Mouse (Mus musculus) heart, embryonic 16.5 days (tissue): ENCODE data around the gene A3galt2. TPM values are rescaled to one million over a fixed set of nuclear protein-coding genes. Genes with fewer than 3 reads are reported as not detected.

Source experiments
- ATAC-seq: fragments of 200-750 bp; cut with Nextera tagmentation; replicated peaks from 2 replicates; pipeline ENCODE4 v1.8.0; 2017; ENCODE audit warnings: moderate number of reproducible peaks; ENCODE audit not compliant: insufficient read depth, low FRiP score; ENCODE audit errors: extremely low read depth
- H3K27ac ChIP-seq: fragments of 300-500 bp; sonication (generic); 2 replicates; pipeline ENCODE4 v1.5.1; 2014; ENCODE audit warnings: mild to moderate bottlenecking, low read length, control low read depth, moderate library complexity
- H3K27me3 ChIP-seq: fragments of 300-500 bp; sonication (generic); 2 replicates; pipeline ENCODE4 v1.6.1; 2014; ENCODE audit warnings: low read length, mixed read lengths; ENCODE audit not compliant: control insufficient read depth, insufficient read depth
- H3K36me3 ChIP-seq: fragments of 300-500 bp; sonication (generic); 2 replicates; pipeline ENCODE4 v1.6.1; 2014; ENCODE audit not compliant: control insufficient read depth, insufficient read depth
- H3K4me1 ChIP-seq: fragments of 300-500 bp; sonication (generic); 2 replicates; pipeline ENCODE4 v1.6.1; 2014; ENCODE audit warnings: low read length, mixed read lengths; ENCODE audit not compliant: control insufficient read depth, insufficient read depth
- H3K4me2 ChIP-seq: fragments of 300-500 bp; sonication (generic); 2 replicates; pipeline ENCODE4 v1.6.1; 2014; ENCODE audit warnings: low read depth, mild to moderate bottlenecking, control low read depth, low read length
- H3K4me3 ChIP-seq: fragments of 300-500 bp; sonication (generic); 2 replicates; pipeline ENCODE4 v1.5.1; 2014; ENCODE audit warnings: mild to moderate bottlenecking, control low read depth, low read length
- H3K9ac ChIP-seq: fragments of 300-500 bp; sonication (generic); 2 replicates; pipeline ENCODE4 v1.6.1; 2014; ENCODE audit warnings: low read length, control low read depth
- H3K9me3 ChIP-seq: fragments of 300-500 bp; sonication (generic); replicated peaks from 2 replicates; pipeline ENCODE4 v1.6.1; 2016; ENCODE audit warnings: low read length; ENCODE audit not compliant: control insufficient read depth
- WGBS: fragments of 180-500 bp; shearing (Covaris S2); extraction: QIAGEN DNeasy Blood & Tissue Kit; methylation state at CpG from one replicate; pipeline ENCODE4 v1.1.7; 2014; 5-methylcytosine and 5-hydroxymethylcytosine counted together
- polyA plus RNA-seq: library from polyadenylated mRNA; unstranded; fragments of >200 nt; fragmentation: Nextera tagmentation; extraction: Ambion mirVana; gene quantifications from 2 replicates; pipeline ENCODE4 v1.2.1, GENCODE M21; 2015

Gene A3galt2
- polyA plus RNA-seq, 1 experiment from 2014 or later: 0.11 TPM

DNA sequence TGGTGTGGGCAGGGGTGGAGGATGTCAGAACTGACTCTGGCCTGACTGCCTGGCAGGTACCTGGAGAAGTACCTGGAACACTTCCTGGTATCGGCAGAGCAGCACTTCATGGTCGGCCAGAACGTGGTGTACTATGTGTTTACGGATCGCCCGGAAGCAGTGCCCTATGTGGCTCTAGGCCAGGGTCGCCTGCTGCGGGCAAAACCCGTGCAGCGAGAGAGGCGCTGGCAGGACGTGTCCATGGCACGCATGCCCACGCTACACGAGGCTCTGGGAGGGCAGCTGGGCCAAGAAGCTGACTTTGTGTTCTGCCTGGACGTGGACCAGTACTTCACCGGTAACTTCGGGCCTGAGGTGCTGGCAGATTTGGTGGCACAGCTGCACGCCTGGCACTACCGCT is 11.8 kb downstream of the A3galt2 start:
- peaks cover 9% of the 10 kb centered on the region; the same call in 1 of the 2 replicates for H3K9me3 ChIP-seq
- no peaks in the 10 kb centered on the region for H3K27me3 ChIP-seq
- WGBS: 91% methylated on average over 20 of the region's 20 CpGs
- no peak for ATAC-seq
- H3K4me2 ChIP-seq: no peak overlapping the region
- H3K36me3 ChIP-seq: no peaks in the 10 kb centered on the region
- peaks cover 7% of the 10 kb centered on the region for H3K4me1 ChIP-seq
- H3K27ac ChIP-seq: no peak overlapping the region
- H3K4me3 ChIP-seq: no peak overlapping the region
- no peak overlapping the region for H3K9ac ChIP-seq

DNA sequence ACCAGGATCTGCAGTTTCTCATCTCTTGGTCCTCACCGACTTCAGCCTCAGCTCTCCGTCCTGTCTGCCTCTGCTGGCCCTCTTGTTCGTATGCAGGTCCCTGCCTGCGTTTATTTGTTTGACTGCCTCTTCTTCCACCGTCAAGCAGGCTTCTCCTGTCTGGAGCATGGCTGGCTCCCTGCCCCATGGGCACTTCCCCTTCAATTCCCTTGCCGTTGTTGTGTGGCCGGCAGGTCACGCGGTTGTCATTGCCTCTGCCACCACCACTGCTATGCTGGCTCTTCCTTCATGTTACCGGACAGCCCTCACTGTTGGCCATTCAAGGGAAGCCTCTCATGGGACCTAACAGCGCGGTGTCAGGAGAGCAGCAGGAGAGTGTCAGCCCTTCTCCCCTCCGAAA is 13.0 kb downstream of the A3galt2 start:
- 63% methylated on average over 13 of the region's 13 CpGs for WGBS
- Histone ChIP-seq H3K27ac (no peak overlapping the region), H3K36me3 (no peaks in the 10 kb centered on the region; the same call in 1 of the 2 replicates), H3K4me3 (no peak overlapping the region), H3K27me3 (no peaks in the 10 kb centered on the region), H3K9ac (no peak overlapping the region), H3K4me2 (no peak overlapping the region), H3K4me1 (peaks cover 7% of the 10 kb centered on the region), H3K9me3 (peaks cover 4% of the 10 kb centered on the region; the same call in 1 of the 2 replicates)
- ATAC-seq: no peak

DNA sequence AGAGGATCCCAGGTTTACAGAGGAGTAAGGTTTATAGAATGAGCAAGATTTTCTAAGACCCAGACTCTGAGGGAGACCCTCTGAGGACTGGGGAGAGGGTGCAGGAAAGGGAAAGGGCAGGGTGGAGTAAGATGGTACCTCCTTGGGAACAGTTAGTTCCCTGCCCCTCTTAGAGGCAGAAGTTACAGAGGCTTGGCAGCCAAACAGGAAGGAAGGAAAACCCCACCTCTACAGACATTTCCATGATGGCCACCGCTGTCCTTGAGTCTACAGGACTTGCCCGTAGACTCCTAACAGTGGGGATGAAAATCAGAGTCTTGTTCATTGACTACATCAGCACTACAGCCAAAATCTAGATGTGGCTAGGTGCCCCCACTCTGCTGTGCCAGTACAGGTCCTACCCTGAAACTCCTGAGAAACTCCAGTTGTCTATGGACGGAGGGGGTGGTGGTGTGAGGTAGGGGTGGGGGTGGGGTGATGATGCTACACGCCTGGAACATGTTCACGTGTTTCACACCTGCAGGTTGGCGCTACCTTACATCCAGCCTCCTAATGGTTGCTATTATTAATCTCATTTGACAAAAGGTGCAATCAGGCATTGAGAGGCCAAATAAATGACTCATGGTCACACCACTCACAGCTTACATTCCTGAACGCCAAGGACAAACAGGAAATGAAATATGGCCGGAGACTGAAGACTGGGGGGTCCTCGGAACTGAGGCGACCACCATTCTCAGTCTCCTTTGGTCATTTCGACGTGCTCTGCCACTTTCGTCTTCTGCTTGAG is 14.6 kb downstream of the A3galt2 start:
- no peak overlapping the region for H3K4me2 ChIP-seq
- H3K27ac ChIP-seq: no peak overlapping the region
- H3K36me3 ChIP-seq: peaks cover 15% of the 10 kb centered on the region
- no peaks in the 10 kb centered on the region for H3K27me3 ChIP-seq
- H3K9me3 ChIP-seq: no peaks in the 10 kb centered on the region
- 61% methylated on average over 13 of the region's 13 CpGs for WGBS
- H3K9ac ChIP-seq: no peak overlapping the region
- no peak for ATAC-seq
- peaks cover 7% of the 10 kb centered on the region for H3K4me1 ChIP-seq
- no peak overlapping the region for H3K4me3 ChIP-seq

DNA sequence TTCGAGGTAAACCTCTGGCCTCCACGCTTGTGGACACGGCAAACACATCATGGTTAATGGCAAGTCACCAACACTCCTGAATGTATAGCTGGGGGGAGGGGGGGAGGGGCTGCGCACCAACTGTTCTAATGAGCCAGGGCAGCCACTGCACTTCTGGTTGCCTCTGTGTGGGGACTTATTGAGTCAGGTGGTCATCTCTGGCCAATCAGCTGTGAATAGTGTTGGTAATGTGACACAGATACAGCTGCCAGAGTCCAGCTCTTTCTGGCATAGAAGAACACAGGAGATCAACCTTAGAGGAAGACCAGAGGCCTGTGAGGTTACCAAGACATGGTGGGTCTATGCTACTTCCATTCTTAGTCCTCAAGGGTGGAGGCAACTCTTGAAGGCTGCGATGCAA is 15.5 kb downstream of the A3galt2 start:
- no peak for ATAC-seq
- no peak overlapping the region for H3K27ac ChIP-seq
- H3K4me2 ChIP-seq: no peak overlapping the region
- no peaks in the 10 kb centered on the region for H3K27me3 ChIP-seq
- 78% methylated on average over 5 of the region's 5 CpGs for WGBS
- no peak overlapping the region for H3K9ac ChIP-seq
- H3K4me3 ChIP-seq: no peak overlapping the region
- H3K36me3 ChIP-seq: peaks cover 22% of the 10 kb centered on the region
- peaks cover 7% of the 10 kb centered on the region for H3K4me1 ChIP-seq
- no peaks in the 10 kb centered on the region for H3K9me3 ChIP-seq

DNA sequence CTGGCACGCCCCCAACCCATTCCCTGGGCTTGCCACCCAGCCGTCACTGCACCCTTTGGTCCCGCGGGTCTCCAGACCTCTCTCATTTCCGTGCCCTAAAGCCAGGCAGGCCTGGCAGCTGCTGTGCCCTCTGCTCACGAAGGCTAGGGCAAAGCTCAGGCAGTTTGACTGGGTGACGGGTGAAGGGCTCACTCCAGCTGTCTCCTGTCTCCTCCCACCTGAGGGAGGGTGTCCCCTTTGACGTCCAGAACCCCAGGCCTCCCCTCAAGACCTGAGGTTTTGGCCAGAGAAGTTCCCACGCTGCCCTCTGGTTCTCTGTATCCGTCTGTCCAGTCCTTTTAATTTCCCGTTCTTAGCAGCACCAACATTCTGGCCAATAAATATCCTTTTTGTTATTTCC is 18.7 kb downstream of the A3galt2 start:
- H3K27me3 ChIP-seq: no peaks in the 10 kb centered on the region
- H3K27ac ChIP-seq: no peak overlapping the region
- H3K4me3 ChIP-seq: no peak overlapping the region
- peaks cover 7% of the 10 kb centered on the region for H3K4me1 ChIP-seq
- no peaks in the 10 kb centered on the region for H3K9me3 ChIP-seq
- no peak overlapping the region for H3K4me2 ChIP-seq
- WGBS: 86% methylated on average over 11 of the region's 11 CpGs
- no peak overlapping the region for H3K9ac ChIP-seq
- H3K36me3 ChIP-seq: peaks cover 30% of the 10 kb centered on the region
- ATAC-seq: no peak

DNA sequence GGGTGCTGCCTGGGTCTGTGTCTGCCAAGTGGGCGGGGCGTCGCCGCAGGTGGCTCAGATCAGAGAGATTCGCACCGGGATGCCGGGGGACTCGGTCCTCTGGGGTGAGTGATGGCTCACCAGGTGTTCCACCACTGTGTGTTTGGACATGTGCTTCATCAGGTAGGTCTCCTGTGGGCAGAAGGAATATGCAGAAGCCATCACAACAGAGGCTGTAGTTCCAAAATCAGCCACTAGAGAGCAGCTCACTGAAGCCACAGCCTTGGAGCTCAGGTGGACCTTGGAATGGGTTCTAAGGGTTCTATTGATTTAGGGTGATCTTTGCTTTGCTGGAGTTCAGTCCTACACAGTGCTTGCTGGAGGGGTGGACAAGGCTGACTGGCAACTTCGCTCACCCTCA is 19.3 kb downstream of the A3galt2 start:
- no peak overlapping the region for H3K27ac ChIP-seq
- no peak for ATAC-seq
- H3K4me3 ChIP-seq: no peak overlapping the region
- no peak overlapping the region for H3K4me2 ChIP-seq
- peaks cover 5% of the 10 kb centered on the region for H3K4me1 ChIP-seq
- no peak overlapping the region for H3K9ac ChIP-seq
- peaks cover 30% of the 10 kb centered on the region for H3K36me3 ChIP-seq
- 88% methylated on average over 9 of the region's 9 CpGs for WGBS
- no peaks in the 10 kb centered on the region for H3K27me3 ChIP-seq
- H3K9me3 ChIP-seq: no peaks in the 10 kb centered on the region

DNA sequence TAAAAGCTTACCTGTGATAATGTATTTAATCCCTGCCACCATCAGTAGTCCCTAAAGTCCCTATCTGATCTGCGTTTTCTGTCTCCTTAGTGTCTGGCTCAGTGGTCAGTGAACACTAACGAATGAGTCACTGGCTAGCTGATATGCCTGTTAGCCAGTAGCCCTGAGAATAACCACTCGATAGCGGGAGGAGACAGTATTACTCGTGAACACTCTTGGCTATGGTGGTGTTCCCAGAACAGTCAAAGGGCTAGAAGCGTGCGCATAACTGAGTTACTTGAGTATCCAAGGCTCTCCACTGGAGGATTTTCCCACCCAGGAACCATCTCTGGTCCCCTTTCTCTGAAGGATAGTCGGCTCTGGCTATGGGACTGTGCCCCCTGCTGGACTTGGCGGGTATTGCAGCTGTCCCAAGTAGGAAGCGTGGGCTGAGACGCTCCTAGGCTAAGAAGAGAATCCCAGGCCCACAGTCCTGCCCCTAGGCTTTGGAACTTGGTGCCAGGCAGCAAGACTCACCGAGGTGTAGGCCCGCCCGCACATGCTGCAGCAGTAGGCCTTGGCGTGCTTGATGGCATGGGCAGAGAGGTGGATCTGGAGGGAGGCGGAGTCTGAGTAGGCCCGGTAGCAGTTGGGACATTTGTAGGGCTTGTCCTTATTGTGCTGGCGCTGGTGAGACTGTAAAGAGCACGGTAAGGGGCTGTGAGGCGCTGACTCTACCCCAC is 21.6 kb downstream of the A3galt2 start:
- WGBS: 45% methylated on average over 20 of the region's 20 CpGs
- no peak overlapping the region for H3K9ac ChIP-seq
- H3K27me3 ChIP-seq: no peaks in the 10 kb centered on the region
- no peaks in the 10 kb centered on the region for H3K9me3 ChIP-seq
- no peak overlapping the region for H3K4me3 ChIP-seq
- peak; percentile 43; the same call in 1 of the 2 replicates for ATAC-seq
- peaks cover 34% of the 10 kb centered on the region for H3K36me3 ChIP-seq
- no peaks in the 10 kb centered on the region for H3K4me1 ChIP-seq
- H3K4me2 ChIP-seq: no peak overlapping the region
- no peak overlapping the region for H3K27ac ChIP-seq

DNA sequence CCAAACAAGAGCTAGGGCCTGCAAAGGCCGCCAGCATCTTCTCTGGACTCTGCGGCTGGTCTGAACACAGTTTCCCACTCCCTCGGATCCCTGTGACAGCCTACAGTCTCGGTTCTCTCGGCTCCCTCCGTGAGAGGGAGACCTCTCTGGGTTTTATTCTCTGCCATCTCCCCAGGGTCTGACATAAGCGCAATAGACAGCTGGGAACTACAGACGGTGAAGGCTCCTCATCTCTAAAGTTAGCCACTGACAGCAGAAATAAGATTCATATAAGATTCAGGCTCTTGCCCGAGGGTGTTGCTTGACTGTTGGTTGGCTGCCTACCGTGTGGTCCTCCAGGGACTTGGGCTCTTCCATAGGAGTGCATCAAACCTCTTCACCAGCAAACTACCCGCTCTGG is 22.4 kb downstream of the A3galt2 start:
- no peak overlapping the region for H3K4me3 ChIP-seq
- peaks cover 38% of the 10 kb centered on the region for H3K36me3 ChIP-seq
- no peaks in the 10 kb centered on the region for H3K27me3 ChIP-seq
- H3K4me2 ChIP-seq: no peak overlapping the region
- H3K9me3 ChIP-seq: no peaks in the 10 kb centered on the region
- H3K9ac ChIP-seq: no peak overlapping the region
- no peak for ATAC-seq
- H3K4me1 ChIP-seq: no peaks in the 10 kb centered on the region
- H3K27ac ChIP-seq: no peak overlapping the region
- WGBS: 83% methylated on average over 11 of the region's 11 CpGs

DNA sequence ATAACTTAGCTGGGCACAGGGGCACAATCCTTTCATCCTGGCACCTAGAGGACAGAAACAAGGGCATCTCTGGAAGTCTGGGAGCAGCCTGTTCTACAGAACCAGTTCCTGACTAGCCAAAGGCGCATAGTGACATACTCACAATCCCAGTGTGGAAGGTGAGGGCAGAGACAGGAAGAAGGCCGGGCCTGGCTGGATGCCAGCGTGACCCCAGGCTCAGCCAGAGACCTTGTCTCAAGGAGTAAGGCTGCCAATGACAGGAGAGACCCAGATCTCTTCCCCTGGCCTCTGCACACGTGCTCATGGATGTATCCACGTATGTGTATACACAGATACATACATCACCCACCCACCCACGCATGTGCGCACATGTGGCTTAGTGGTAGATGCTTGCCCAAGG is 26.9 kb downstream of the A3galt2 start:
- WGBS: 76% methylated on average over 7 of the region's 7 CpGs
- Histone ChIP-seq H3K4me1 (no peaks in the 10 kb centered on the region), H3K9ac (no peak overlapping the region), H3K4me3 (no peak overlapping the region), H3K9me3 (no peaks in the 10 kb centered on the region), H3K27ac (no peak overlapping the region), H3K27me3 (no peaks in the 10 kb centered on the region), H3K4me2 (no peak overlapping the region), H3K36me3 (peaks cover 40% of the 10 kb centered on the region)
- ATAC-seq: no peak
